ENCODE assay signal across 8 mouse cellular contexts in the genomic region with DNA sequence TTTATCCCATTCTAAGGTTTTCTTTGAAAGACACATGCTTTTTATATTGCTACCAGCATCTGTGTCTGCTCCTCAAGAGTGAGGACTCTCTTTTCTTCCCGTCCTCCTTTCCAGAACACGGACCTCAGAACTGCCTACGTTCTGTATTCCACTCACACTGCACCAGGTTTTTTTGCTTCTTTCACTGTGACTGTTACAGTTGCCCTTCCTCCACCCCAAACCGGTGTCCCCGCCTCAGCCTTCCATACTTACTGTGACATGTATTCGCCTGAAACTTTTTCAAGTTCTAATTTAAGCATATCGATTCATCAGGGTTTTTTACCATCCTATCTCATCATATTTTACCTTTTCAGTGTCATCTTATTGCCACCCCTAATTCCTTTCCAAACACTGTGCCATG. TPM values are rescaled to one million over a fixed set of nuclear protein-coding genes. Genes with fewer than 3 reads are reported as not detected.
DNase-seq lines count a peak whose midpoint lies in the region; ATAC-seq and TF ChIP-seq lines count a peak whose summit lies in the region.

No protein-coding gene starts in this region.

- H3K27ac ChIP-seq in embryonic facial prominence, embryonic 12.5 days, result peak overlapping the region; percentile 95
- peak overlapping the region; percentile 96 for H3K27ac ChIP-seq in limb, embryonic 12.5 days
- H3K27ac ChIP-seq in midbrain, embryonic 15.5 days, result peak overlapping the region; percentile 99

- no peaks in the 10 kb centered on the region for H3K27me3 ChIP-seq in G1E (ENCODE audit: insufficient read depth, low read length)
- no peaks in the 10 kb centered on the region for H3K27me3 ChIP-seq in embryonic facial prominence, embryonic 12.5 days
- H3K27me3 ChIP-seq in limb, embryonic 12.5 days, result no peaks in the 10 kb centered on the region
- H3K27me3 ChIP-seq in midbrain, embryonic 15.5 days (replicated peaks), result no peaks in the 10 kb centered on the region

- peak overlapping the region; percentile 99 for H3K4me3 ChIP-seq in G1E (ENCODE audit: low read depth, low read length)
- H3K4me3 ChIP-seq in embryonic facial prominence, embryonic 12.5 days, result peak overlapping the region; percentile 78
- H3K4me3 ChIP-seq in limb, embryonic 12.5 days (replicated peaks), result peak overlapping the region; percentile 88
- H3K4me3 ChIP-seq in midbrain, embryonic 15.5 days, result peak overlapping the region; percentile 68

- H3K4me1 ChIP-seq in G1E (ENCODE audit: insufficient read depth, low read depth, low read length), result peaks cover 30% of the 10 kb centered on the region
- peaks cover 18% of the 10 kb centered on the region for H3K4me1 ChIP-seq in embryonic facial prominence, embryonic 12.5 days
- H3K4me1 ChIP-seq in limb, embryonic 12.5 days (replicated peaks), result peaks cover 32% of the 10 kb centered on the region
- H3K4me1 ChIP-seq in midbrain, embryonic 15.5 days, result peaks cover 33% of the 10 kb centered on the region

- peaks cover 26% of the 10 kb centered on the region for H3K36me3 ChIP-seq in G1E (replicated peaks)
- no peaks in the 10 kb centered on the region; the same call in 1 of the 2 replicates for H3K36me3 ChIP-seq in embryonic facial prominence, embryonic 12.5 days
- no peaks in the 10 kb centered on the region for H3K36me3 ChIP-seq in limb, embryonic 12.5 days
- no peaks in the 10 kb centered on the region for H3K36me3 ChIP-seq in midbrain, embryonic 15.5 days (replicated peaks)

- no peaks in the 10 kb centered on the region for H3K9me3 ChIP-seq in G1E (replicated peaks)
- no peaks in the 10 kb centered on the region for H3K9me3 ChIP-seq in embryonic facial prominence, embryonic 12.5 days
- H3K9me3 ChIP-seq in limb, embryonic 12.5 days, result no peaks in the 10 kb centered on the region
- no peaks in the 10 kb centered on the region for H3K9me3 ChIP-seq in midbrain, embryonic 15.5 days

- 10% methylated on average over 7 of the region's 7 CpGs for WGBS in embryonic facial prominence, embryonic 12.5 days
- 14% methylated on average over 7 of the region's 7 CpGs for WGBS in limb, embryonic 12.5 days
- 14% methylated on average over 7 of the region's 7 CpGs for WGBS in midbrain, embryonic 15.5 days

- TF ChIP-seq CTCF in G1E (IDR thresholded peaks at IDR 0.05; ENCODE audit: low read depth, low read length), result no peak

- H3K9ac ChIP-seq in embryonic facial prominence, embryonic 12.5 days, result peak overlapping the region; percentile 92
- peak overlapping the region; percentile 95 for H3K9ac ChIP-seq in limb, embryonic 12.5 days (replicated peaks)
- peak overlapping the region; percentile 79 for H3K9ac ChIP-seq in midbrain, embryonic 15.5 days

- H3K4me2 ChIP-seq in embryonic facial prominence, embryonic 12.5 days (replicated peaks), result peak overlapping the region; percentile 78
- peak overlapping the region; percentile 65 for H3K4me2 ChIP-seq in limb, embryonic 12.5 days
- peak overlapping the region; percentile 77 for H3K4me2 ChIP-seq in midbrain, embryonic 15.5 days

- no peak for DNase-seq in frontal cortex, postnatal 25 days (ENCODE audit: low spot score in 2 of 2)
- no peak for DNase-seq in G1E (ENCODE audit: low spot score)
- DNase-seq in heart, postnatal 4 days, result peak; percentile 23
- DNase-seq in retina, postnatal 1 day, result no peak

- ATAC-seq in frontal cortex, adult (ENCODE audit: low TSS enrichment), result peak; percentile 32
- ATAC-seq in G1E (ENCODE audit: extremely low read depth, insufficient number of reproducible peaks, low FRiP score, poor library complexity, severe bottlenecking), result 0 out of 2 replicates have a peak, but pooled peaks have one; percentile 18
- no peak for ATAC-seq in embryonic facial prominence, embryonic 12.5 days (ENCODE audit: insufficient number of reproducible peaks, insufficient read depth, low FRiP score, low TSS enrichment)
- no peak for ATAC-seq in limb, embryonic 12.5 days (ENCODE audit: insufficient number of reproducible peaks, insufficient read depth, low FRiP score, low TSS enrichment, low read depth)
- ATAC-seq in midbrain, embryonic 15.5 days (replicated peaks), result no peak

RNA-seq across cellular contexts. Expression of a gene that starts 1.0 kb away (rescaled TPM):
- total RNA-seq in G1E (2014; fragmentation: Nextera tagmentation) (69.5 and 117 TPM in 2 replicates), G1E (2017) (122 and 137 TPM in 2 replicates)
- 16.4 and 24.4 TPM in 2 replicates for polyA plus RNA-seq in G1E (2012)
- polyA plus RNA-seq in embryonic facial prominence, embryonic 12.5 days (2016; fragmentation: Nextera tagmentation; extraction: Ambion mirVana), result 75.6 and 80.9 TPM in 2 replicates
- total RNA-seq in heart, postnatal 4 days (2021), result 10 to 100 TPM; 28.4 to 35.0 TPM
- polyA plus RNA-seq in limb, embryonic 12.5 days (2016; fragmentation: Nextera tagmentation; extraction: Ambion mirVana), result 92.9 and 101 TPM in 2 replicates
- polyA plus RNA-seq in midbrain, embryonic 15.5 days (2015; fragmentation: Nextera tagmentation; extraction: Ambion mirVana), result 51.8 and 57.6 TPM in 2 replicates

RNA-seq across cellular contexts. Expression of a gene that starts 1.6 kb away (rescaled TPM):
- total RNA-seq in G1E (2014; fragmentation: Nextera tagmentation) (175 and 189 TPM in 2 replicates), G1E (2017) (113 and 130 TPM in 2 replicates)
- 70.6 and 75.0 TPM in 2 replicates for polyA plus RNA-seq in G1E (2012)
- polyA plus RNA-seq in embryonic facial prominence, embryonic 12.5 days (2016; fragmentation: Nextera tagmentation; extraction: Ambion mirVana), result 85.3 and 87.8 TPM in 2 replicates
- total RNA-seq in heart, postnatal 4 days (2021), result 10 to 100 TPM; 63.8 to 66.8 TPM
- polyA plus RNA-seq in limb, embryonic 12.5 days (2016; fragmentation: Nextera tagmentation; extraction: Ambion mirVana), result 89.2 and 95.8 TPM in 2 replicates
- polyA plus RNA-seq in midbrain, embryonic 15.5 days (2015; fragmentation: Nextera tagmentation; extraction: Ambion mirVana), result 38.7 and 38.8 TPM in 2 replicates

Comparison
In these comparisons a context has a peak if more than half of its experiments do, and no peak if none do; other contexts are left out.
1. ATAC-seq: peak in frontal cortex, adult (single experiment) and G1E (single experiment); none in embryonic facial prominence, embryonic 12.5 days (single experiment), limb, embryonic 12.5 days (single experiment) and midbrain, embryonic 15.5 days (single experiment).
2. Peak in every context shown above with its lines, with median percentiles within 50 percentile points of each other: H3K4me3 ChIP-seq, H3K27ac ChIP-seq, H3K4me2 ChIP-seq and H3K9ac ChIP-seq.